Mouse (Mus musculus) G1E (cell line): Measurements from ENCODE around the gene Pcbd2. TPM values are rescaled to one million over a fixed set of nuclear protein-coding genes. Genes with fewer than 3 reads are reported as not detected.
A peak's percentile ranks its signal among the peaks of the same experiment; 100 is the strongest.

Experiments
- ATAC-seq: 2 replicates; pipeline ENCODE4 v1.8.0; 2016; ENCODE audit warnings: mild to moderate bottlenecking; ENCODE audit not compliant: insufficient number of reproducible peaks, poor library complexity, low FRiP score, severe bottlenecking; ENCODE audit errors: extremely low read depth
- DNase-seq: peaks from one replicate; pipeline ENCODE4 v3.0.0; 2012; ENCODE audit warnings: low spot score
- H3K27me3 ChIP-seq: 2 replicates; pipeline ENCODE4 v1.6.1; 2012; ENCODE audit warnings: mild to moderate bottlenecking, low read length, inconsistent platforms; ENCODE audit not compliant: insufficient read depth
- H3K36me3 ChIP-seq: replicated peaks from 2 replicates; pipeline ENCODE3; 2012; ENCODE audit warnings: mild to moderate bottlenecking, inconsistent platforms
- H3K4me1 ChIP-seq: 2 replicates; pipeline ENCODE4 v1.6.1; 2012; ENCODE audit warnings: low read depth, low read length, inconsistent platforms, mixed read lengths; ENCODE audit not compliant: insufficient read depth
- H3K4me3 ChIP-seq: 2 replicates; pipeline ENCODE4 v1.5.1; 2012; ENCODE audit warnings: low read depth, mild to moderate bottlenecking, inconsistent platforms, low read length, moderate library complexity, mixed read lengths
- H3K9me3 ChIP-seq: replicated peaks from 2 replicates; pipeline ENCODE4 v1.6.1; 2012; ENCODE audit warnings: inconsistent platforms
- CTCF ChIP-seq: IDR thresholded peaks from 2 replicates; pipeline ENCODE4 v1.5.1; 2012; ENCODE audit warnings: low read depth, low read length, inconsistent platforms, mixed read lengths
- GATA1 ChIP-seq: IDR thresholded peaks from 2 replicates; pipeline ENCODE4 v1.6.1; 2012; ENCODE audit warnings: borderline replicate concordance, low read length, inconsistent platforms, mixed read lengths
- GATA2 ChIP-seq: IDR thresholded peaks from 2 replicates; pipeline ENCODE4 v1.6.1; 2012; ENCODE audit warnings: low read depth, low read length, inconsistent platforms, borderline replicate concordance
- POLR2AphosphoS5 ChIP-seq: IDR thresholded peaks from 2 replicates; pipeline ENCODE4 v1.6.1; 2012; ENCODE audit warnings: low read depth, low read length, inconsistent platforms; ENCODE audit not compliant: insufficient replicate concordance
- TAL1 ChIP-seq: conservative IDR thresholded peaks from 2 replicates; pipeline ENCODE4 v1.6.1; 2012; ENCODE audit warnings: low read depth, low read length, inconsistent platforms, mixed read lengths
- polyA plus RNA-seq: library from polyadenylated mRNA; stranded (reverse); fragments of >175 nt; gene quantifications from 2 replicates; pipeline ENCODE4 v1.2.3, GENCODE M21; 2012
- total RNA-seq, 2 experiments: library from RNA; stranded (forward) in 1 of 2; stranded (reverse) in 1 of 2; fragments of 200-1000 nt in 1 of 2; fragments of >200 nt in 1 of 2; fragmentation: Nextera tagmentation in 1 of 2; gene quantifications; 2 replicates each; pipeline ENCODE4 v1.2.3; 2014 to 2017

Gene Pcbd2
- total and polyA plus RNA-seq, 3 experiments: 19.2 to 43.4 (median 30.9) TPM

DNA sequence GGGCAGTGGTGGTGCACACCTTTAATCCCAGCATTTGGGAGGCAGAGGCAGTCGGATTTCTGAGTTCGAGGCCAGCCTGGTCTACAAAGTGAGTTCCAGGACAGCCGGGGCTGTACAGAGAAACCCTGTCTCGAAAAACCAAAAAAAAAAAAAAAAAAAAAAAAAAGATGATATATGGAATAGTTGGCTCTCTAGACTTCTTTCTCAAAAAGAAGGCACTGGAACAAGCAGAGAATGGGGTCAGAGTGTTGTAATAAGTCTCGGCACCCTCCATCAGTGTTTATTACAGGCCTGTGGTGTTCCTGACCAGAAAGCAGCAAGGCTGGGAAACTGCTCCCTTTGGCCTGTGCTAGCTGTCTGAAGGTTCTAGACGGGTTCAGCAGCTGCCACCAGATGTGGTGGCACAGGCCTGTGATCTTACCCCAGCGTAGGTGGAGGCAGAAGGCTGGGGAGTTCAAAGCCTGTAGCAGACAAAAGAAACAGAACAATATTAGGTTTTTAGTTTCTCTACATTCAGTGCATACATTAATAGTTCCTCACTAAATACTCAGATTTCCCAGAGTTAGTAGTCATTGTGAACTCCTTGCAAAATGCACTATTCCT lies 11.2 kb upstream of the Pcbd2 start:
- Histone ChIP-seq H3K36me3 (peaks cover 43% of the 10 kb centered on the region), H3K9me3 (no peaks in the 10 kb centered on the region), H3K4me1 (peaks cover 24% of the 10 kb centered on the region), H3K4me3 (no peak overlapping the region; the same call in 1 of the 2 replicates), H3K27me3 (no peaks in the 10 kb centered on the region)
- no peak for TF ChIP-seq POLR2AphosphoS5
- TF ChIP-seq CTCF: no peak
- no peak for TF ChIP-seq TAL1
- no peak for TF ChIP-seq GATA1
- TF ChIP-seq GATA2: no peak
- DNase-seq (no peak), ATAC-seq (no peak)

- Histone ChIP-seq H3K27me3 (no peaks in the 10 kb centered on the region), H3K4me3 (no peak overlapping the region), H3K36me3 (peaks cover 87% of the 10 kb centered on the region), H3K9me3 (no peaks in the 10 kb centered on the region), H3K4me1 (peaks cover 6% of the 10 kb centered on the region)
- TF ChIP-seq GATA2 (no peak), TAL1 (no peak), GATA1 (no peak), CTCF (no peak), POLR2AphosphoS5 (no peak)
- no peak for DNase-seq
- no peak for ATAC-seq
These were observed 5.7 kb upstream of the Pcbd2 start for GRCm38 (mm10) chr13:55721516-55721915.

DNA sequence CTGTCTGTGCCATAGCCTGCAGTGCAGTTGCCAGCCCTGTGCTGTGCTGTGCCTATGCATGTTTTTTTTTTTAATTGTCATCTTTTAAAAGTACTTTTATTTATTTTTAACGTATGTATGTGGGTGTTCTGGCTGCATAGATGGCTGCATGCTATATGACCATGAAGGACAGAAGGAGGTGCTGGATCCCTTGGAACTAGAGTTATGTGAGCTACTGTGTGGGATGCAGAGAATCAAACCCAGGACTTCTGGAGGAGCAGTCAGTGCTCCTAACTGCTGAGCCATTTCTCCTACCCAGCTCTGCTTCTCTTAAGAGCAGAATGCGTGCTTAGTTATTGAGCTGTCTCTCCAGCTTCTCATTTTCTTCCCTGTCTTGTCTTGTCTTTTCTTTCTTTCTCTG lies 5.2 kb upstream of the Pcbd2 start:
- DNase-seq (no peak), ATAC-seq (no peak)
- H3K9me3 ChIP-seq: no peaks in the 10 kb centered on the region
- TF ChIP-seq CTCF (no peak), GATA2 (no peak), GATA1 (no peak), POLR2AphosphoS5 (no peak), TAL1 (no peak)
- no peak overlapping the region for H3K4me3 ChIP-seq
- H3K36me3 ChIP-seq: peaks cover 83% of the 10 kb centered on the region
- peaks cover 6% of the 10 kb centered on the region for H3K4me1 ChIP-seq
- no peaks in the 10 kb centered on the region for H3K27me3 ChIP-seq

- ATAC-seq (no peak), DNase-seq (no peak)
- H3K36me3 ChIP-seq: peaks cover 57% of the 10 kb centered on the region
- peak overlapping the region; percentile 78 for H3K4me3 ChIP-seq
- H3K27me3 ChIP-seq: no peaks in the 10 kb centered on the region
- peaks cover 16% of the 10 kb centered on the region for H3K4me1 ChIP-seq
- H3K9me3 ChIP-seq: no peaks in the 10 kb centered on the region
- no peak for TF ChIP-seq CTCF
- TF ChIP-seq POLR2AphosphoS5: no peak
- no peak for TF ChIP-seq TAL1
- TF ChIP-seq GATA2: no peak
- TF ChIP-seq GATA1: no peak
These were observed 509 bp upstream of the Pcbd2 start for GRCm38 (mm10) chr13:55726598-55727119.

GRCm38 (mm10) chr13:55727839-55728238 lies 671 bp downstream of the Pcbd2 start:
- no peaks in the 10 kb centered on the region for H3K9me3 ChIP-seq
- no peaks in the 10 kb centered on the region for H3K27me3 ChIP-seq
- DNase-seq (peak; percentile 86), ATAC-seq (peak; percentile 81)
- peaks cover 53% of the 10 kb centered on the region for H3K36me3 ChIP-seq
- H3K4me1 ChIP-seq: peaks cover 19% of the 10 kb centered on the region
- peak overlapping the region; percentile 78 for H3K4me3 ChIP-seq
- TF ChIP-seq POLR2AphosphoS5 (no peak), TAL1 (no peak), GATA2 (no peak), GATA1 (no peak), CTCF (no peak)

- TF ChIP-seq POLR2AphosphoS5: no peak
- no peak for TF ChIP-seq CTCF
- TF ChIP-seq GATA2: no peak
- no peak for TF ChIP-seq GATA1
- no peak for TF ChIP-seq TAL1
- ATAC-seq (no peak), DNase-seq (no peak)
- Histone ChIP-seq H3K4me1 (peaks cover 19% of the 10 kb centered on the region), H3K27me3 (no peaks in the 10 kb centered on the region), H3K9me3 (no peaks in the 10 kb centered on the region), H3K36me3 (peaks cover 51% of the 10 kb centered on the region), H3K4me3 (no peak overlapping the region)
These were observed 3.5 kb downstream of the Pcbd2 start for GRCm38 (mm10) chr13:55730716-55731115.
